Mouse (Mus musculus): Measurements from ENCODE around the gene Grk3. TPM values are rescaled to one million over a fixed set of nuclear protein-coding genes. Genes with fewer than 3 reads are reported as not detected.
A peak's percentile ranks its signal among the peaks of the same experiment; 100 is the strongest.

The Grk3 gene
- total RNA-seq, 1 experiment: 4.2 TPM

DNA sequence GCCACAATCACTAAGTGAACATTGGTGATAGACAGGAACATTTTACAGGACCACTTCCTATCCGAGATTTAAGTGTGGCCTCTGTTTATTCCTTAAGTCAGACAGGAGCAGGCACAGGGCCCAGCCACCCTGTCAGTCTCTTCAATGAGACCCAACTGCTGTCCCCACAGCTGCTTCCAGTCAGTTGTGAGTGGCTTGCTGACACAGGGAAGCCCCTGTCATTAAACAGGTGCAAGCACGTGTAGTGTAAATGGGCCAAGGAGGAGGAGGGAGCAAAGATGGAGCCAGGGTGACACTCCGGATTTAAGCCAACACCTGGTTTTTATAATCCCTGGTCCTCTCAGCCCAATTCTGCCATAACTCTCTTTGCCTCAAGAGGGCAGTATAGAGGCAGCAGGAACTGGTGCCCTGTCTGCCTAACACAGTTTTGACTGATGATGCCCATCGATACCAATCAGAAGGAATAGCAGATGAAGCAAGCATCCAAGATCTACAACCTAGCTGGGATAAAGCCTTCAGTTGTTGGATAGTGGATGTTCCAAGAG is 138.7 kb downstream of the Grk3 start:
- Histone ChIP-seq H3K9ac (ENCODE audit: insufficient read depth, low read depth, low read length, poor library complexity, severe bottlenecking) (no peak overlapping the region), H3K9me3 (ENCODE audit: control insufficient read depth, insufficient read depth, low read depth, low read length) (no peaks in the 10 kb centered on the region), H3K36me3 (ENCODE audit: control insufficient read depth, insufficient read depth, low read length, poor library complexity, severe bottlenecking) (no peaks in the 10 kb centered on the region), H3K4me3 (ENCODE audit: insufficient read depth in 1 of 2, low read depth in 1 of 2, low read length in 2 of 2, poor library complexity in 1 of 2, severe bottlenecking in 1 of 2) (no peak overlapping the region), H3K27ac (ENCODE audit: insufficient read depth, low read depth, low read length, poor library complexity, severe bottlenecking) (no peak overlapping the region), H3K4me1 (ENCODE audit: control insufficient read depth in 2 of 2, insufficient read depth in 2 of 2, low read length in 2 of 2, poor library complexity in 1 of 2) (no peaks in the 10 kb centered on the region)
- peak; percentile 25 for DNase-seq (ENCODE audit: low read depth, low spot score)
- no peak for TF ChIP-seq HCFC1 (IDR thresholded peaks at IDR 0.05; ENCODE audit: borderline replicate concordance, insufficient read depth, low read length)
- no peak for TF ChIP-seq ZNF384 (IDR thresholded peaks at IDR 0.05; ENCODE audit: low read depth, low read length)
- no peak for TF ChIP-seq ZC3H11A (IDR thresholded peaks at IDR 0.05; ENCODE audit: borderline replicate concordance, low read depth, low read length)
- TF ChIP-seq MAFK (IDR thresholded peaks at IDR 0.05; ENCODE audit: insufficient read depth, low read depth, low read length): no peak
- no peak for TF ChIP-seq CHD2 (IDR thresholded peaks at IDR 0.05; ENCODE audit: low read depth, low read length)
- in situ Hi-C loops (cut with MboI; ENCODE audit: low sequenced_read_pairs in 2 of 2, unreplicated experiment in 2 of 2): no loop called here

DNA sequence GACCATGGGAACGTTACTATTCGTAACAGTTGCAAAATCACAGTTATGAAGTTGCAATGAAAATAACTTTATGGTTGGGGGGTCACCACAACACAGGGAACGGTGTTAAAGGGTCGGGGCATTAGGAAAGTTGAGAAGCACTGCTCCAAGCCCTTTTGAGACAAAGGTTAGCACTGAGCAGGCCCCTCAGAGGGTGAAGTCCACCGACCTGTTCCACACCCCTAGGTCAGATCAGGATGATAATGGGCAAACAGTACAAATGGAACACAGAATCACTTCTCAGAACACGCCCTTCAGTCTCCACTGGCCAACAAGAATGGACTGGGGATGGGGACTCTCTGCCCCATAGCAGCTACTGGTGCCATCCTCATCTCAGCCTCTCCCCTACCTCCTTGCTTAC is 142.6 kb downstream of the Grk3 start:
- TF ChIP-seq MAFK (IDR thresholded peaks at IDR 0.05; ENCODE audit: insufficient read depth, low read depth, low read length) (no peak), CHD2 (IDR thresholded peaks at IDR 0.05; ENCODE audit: low read depth, low read length) (no peak), ZC3H11A (IDR thresholded peaks at IDR 0.05; ENCODE audit: borderline replicate concordance, low read depth, low read length) (no peak), HCFC1 (IDR thresholded peaks at IDR 0.05; ENCODE audit: borderline replicate concordance, insufficient read depth, low read length) (no peak), ZNF384 (IDR thresholded peaks at IDR 0.05; ENCODE audit: low read depth, low read length) (no peak)
- in situ Hi-C loops (cut with MboI; ENCODE audit: low sequenced_read_pairs in 2 of 2, unreplicated experiment in 2 of 2): loop anchor here in 1 of 2 experiments (5.0 kb wide), 1 partner anchor 179 kb away; no protein-coding TSS in a partner anchor
- H3K27ac ChIP-seq (ENCODE audit: insufficient read depth, low read depth, low read length, poor library complexity, severe bottlenecking): no peak overlapping the region
- no peak for DNase-seq (ENCODE audit: low read depth, low spot score)
- H3K36me3 ChIP-seq (ENCODE audit: control insufficient read depth, insufficient read depth, low read length, poor library complexity, severe bottlenecking): no peaks in the 10 kb centered on the region
- no peak overlapping the region for H3K4me3 ChIP-seq (ENCODE audit: insufficient read depth in 1 of 2, low read depth in 1 of 2, low read length in 2 of 2, poor library complexity in 1 of 2, severe bottlenecking in 1 of 2)
- H3K4me1 ChIP-seq (ENCODE audit: control insufficient read depth in 2 of 2, insufficient read depth in 2 of 2, low read length in 2 of 2, poor library complexity in 1 of 2): no peaks in the 10 kb centered on the region
- no peak overlapping the region for H3K9ac ChIP-seq (ENCODE audit: insufficient read depth, low read depth, low read length, poor library complexity, severe bottlenecking)
- H3K9me3 ChIP-seq (ENCODE audit: control insufficient read depth, insufficient read depth, low read depth, low read length): no peaks in the 10 kb centered on the region

DNA sequence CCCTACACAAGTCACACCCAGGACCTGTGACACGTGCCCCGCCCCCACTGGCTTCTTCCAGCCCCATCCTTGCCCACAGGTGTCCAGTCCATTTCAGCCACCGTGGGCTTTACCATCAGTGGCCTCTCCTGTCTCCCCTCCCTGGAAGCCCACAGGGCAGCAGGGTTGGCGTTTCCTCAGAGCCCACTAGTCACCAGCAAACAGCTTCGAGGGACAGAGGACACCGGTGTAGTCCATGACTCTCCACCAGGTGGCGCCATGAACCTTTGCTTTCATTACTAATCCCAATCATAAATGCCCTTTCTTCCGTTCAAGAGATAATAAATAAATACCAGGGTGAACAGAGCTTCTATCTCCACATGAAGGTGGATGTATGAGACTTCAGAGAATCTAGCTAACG is 144.9 kb downstream of the Grk3 start:
- Histone ChIP-seq H3K4me1 (ENCODE audit: control insufficient read depth in 2 of 2, insufficient read depth in 2 of 2, low read length in 2 of 2, poor library complexity in 1 of 2) (no peaks in the 10 kb centered on the region), H3K9me3 (ENCODE audit: control insufficient read depth, insufficient read depth, low read depth, low read length) (no peaks in the 10 kb centered on the region), H3K9ac (ENCODE audit: insufficient read depth, low read depth, low read length, poor library complexity, severe bottlenecking) (no peak overlapping the region), H3K4me3 (ENCODE audit: insufficient read depth in 1 of 2, low read depth in 1 of 2, low read length in 2 of 2, poor library complexity in 1 of 2, severe bottlenecking in 1 of 2) (no peak overlapping the region), H3K27ac (ENCODE audit: insufficient read depth, low read depth, low read length, poor library complexity, severe bottlenecking) (no peak overlapping the region), H3K36me3 (ENCODE audit: control insufficient read depth, insufficient read depth, low read length, poor library complexity, severe bottlenecking) (no peaks in the 10 kb centered on the region)
- DNase-seq (ENCODE audit: low read depth, low spot score): peak; percentile 28
- TF ChIP-seq ZC3H11A (IDR thresholded peaks at IDR 0.05; ENCODE audit: borderline replicate concordance, low read depth, low read length) (peak; percentile 88), ZNF384 (IDR thresholded peaks at IDR 0.05; ENCODE audit: low read depth, low read length) (no peak), CHD2 (IDR thresholded peaks at IDR 0.05; ENCODE audit: low read depth, low read length) (no peak)
- in situ Hi-C loops (cut with MboI; ENCODE audit: low sequenced_read_pairs in 2 of 2, unreplicated experiment in 2 of 2): loop anchor here in 1 of 2 experiments (5.0 kb wide), 1 partner anchor 182 kb away; no protein-coding TSS in a partner anchor

DNA sequence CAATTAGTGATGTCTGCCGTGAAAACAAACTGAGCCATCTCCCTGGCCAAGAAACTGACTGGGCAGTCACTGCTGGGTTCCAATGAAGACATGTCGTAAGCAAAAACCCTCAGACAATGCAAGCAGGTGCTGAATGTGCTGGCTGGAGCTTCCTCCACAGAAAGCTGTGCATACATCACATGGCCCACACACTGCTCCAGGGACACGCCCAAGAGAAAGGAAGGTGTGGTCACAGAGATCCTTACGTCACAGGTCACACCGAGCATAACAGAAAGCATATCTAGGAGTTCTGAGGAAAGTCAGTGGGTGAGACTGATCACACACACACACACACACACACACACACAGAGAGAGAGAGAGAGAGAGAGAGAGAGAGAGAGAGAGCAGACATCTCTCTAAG is 147.0 kb downstream of the Grk3 start:
- no peak for DNase-seq (ENCODE audit: low read depth, low spot score)
- H3K9me3 ChIP-seq (ENCODE audit: control insufficient read depth, insufficient read depth, low read depth, low read length): no peaks in the 10 kb centered on the region
- H3K36me3 ChIP-seq (ENCODE audit: control insufficient read depth, insufficient read depth, low read length, poor library complexity, severe bottlenecking): no peaks in the 10 kb centered on the region
- in situ Hi-C loops (cut with MboI; ENCODE audit: low sequenced_read_pairs in 2 of 2, unreplicated experiment in 2 of 2): no loop called here
- no peak overlapping the region for H3K27ac ChIP-seq (ENCODE audit: insufficient read depth, low read depth, low read length, poor library complexity, severe bottlenecking)
- no peak overlapping the region for H3K4me3 ChIP-seq (ENCODE audit: insufficient read depth in 1 of 2, low read depth in 1 of 2, low read length in 2 of 2, poor library complexity in 1 of 2, severe bottlenecking in 1 of 2)
- TF ChIP-seq CHD2 (IDR thresholded peaks at IDR 0.05; ENCODE audit: low read depth, low read length): no peak
- no peak for TF ChIP-seq HCFC1 (IDR thresholded peaks at IDR 0.05; ENCODE audit: borderline replicate concordance, insufficient read depth, low read length)
- no peak for TF ChIP-seq ZC3H11A (IDR thresholded peaks at IDR 0.05; ENCODE audit: borderline replicate concordance, low read depth, low read length)
- TF ChIP-seq ZNF384 (IDR thresholded peaks at IDR 0.05; ENCODE audit: low read depth, low read length): no peak
- TF ChIP-seq MAFK (IDR thresholded peaks at IDR 0.05; ENCODE audit: insufficient read depth, low read depth, low read length): no peak
- no peaks in the 10 kb centered on the region for H3K4me1 ChIP-seq (ENCODE audit: control insufficient read depth in 2 of 2, insufficient read depth in 2 of 2, low read length in 2 of 2, poor library complexity in 1 of 2)
- H3K9ac ChIP-seq (ENCODE audit: insufficient read depth, low read depth, low read length, poor library complexity, severe bottlenecking): no peak overlapping the region
